Mouse (Mus musculus): Measurements from ENCODE around the gene Rap1gds1.

Gene Rap1gds1

DNA sequence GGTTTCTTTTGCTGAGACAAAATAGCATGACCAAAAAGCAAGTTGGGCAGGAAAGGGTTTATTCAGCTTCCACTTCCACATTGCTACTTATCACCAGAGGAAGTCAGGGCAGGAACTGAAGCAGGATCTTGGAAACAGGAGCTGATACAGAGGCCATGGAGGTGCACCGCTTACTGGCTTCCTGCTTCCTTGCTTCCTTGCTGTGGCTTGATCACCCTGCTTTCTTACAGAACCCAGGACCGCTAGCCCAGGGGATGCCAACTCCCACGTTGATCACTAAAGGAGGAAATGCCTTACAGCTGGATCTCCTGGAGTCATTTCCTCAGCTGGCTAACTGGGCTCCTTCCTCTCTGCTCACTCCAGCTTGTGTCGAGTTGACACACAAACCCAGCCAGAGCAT lies 197.3 kb downstream of the Rap1gds1 start:
- no peak for DNase-seq (ENCODE audit: low spot score)

DNA sequence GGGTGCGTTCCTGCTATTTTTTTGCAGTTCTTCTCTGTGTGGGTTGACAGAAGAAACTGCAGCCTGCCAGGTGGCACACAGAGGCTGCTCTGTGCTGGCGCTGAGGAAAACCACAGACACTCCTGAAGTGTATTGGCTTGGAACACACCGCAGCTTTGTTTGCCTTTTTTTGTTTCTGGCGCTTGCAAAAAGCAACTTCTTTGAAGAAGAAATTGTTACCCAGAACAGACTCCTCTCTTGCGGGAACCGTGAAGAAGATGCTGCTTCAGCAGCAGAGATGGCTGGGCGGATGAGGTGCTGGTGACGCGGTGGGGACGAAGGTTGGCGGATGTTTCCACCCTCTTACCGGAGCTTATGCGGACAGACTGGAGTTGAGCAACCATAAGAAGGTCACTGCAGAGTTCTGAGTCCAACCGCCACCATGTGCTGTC lies 198.1 kb downstream of the Rap1gds1 start:
- DNase-seq (ENCODE audit: low spot score): no peak

DNA sequence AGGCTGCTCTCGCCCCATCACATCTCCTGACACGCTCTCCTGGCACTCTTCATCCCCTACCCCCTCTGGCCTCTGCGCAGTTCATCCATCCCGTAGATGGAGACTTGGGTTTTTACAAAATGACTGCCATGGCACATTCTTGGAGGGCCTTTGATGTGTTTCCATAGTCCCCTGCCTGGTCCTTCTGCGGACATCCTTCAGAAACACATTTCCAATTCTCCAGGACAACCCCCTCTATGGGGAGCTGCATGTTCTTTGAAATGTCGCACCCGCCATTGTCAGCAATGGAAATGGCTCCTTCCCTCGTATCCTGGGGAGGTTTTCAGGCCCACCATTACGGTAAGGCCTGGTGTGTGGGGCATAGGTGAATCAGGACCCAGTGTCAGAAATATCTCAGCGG lies 198.6 kb downstream of the Rap1gds1 start:
- DNase-seq (ENCODE audit: low spot score): no peak

DNA sequence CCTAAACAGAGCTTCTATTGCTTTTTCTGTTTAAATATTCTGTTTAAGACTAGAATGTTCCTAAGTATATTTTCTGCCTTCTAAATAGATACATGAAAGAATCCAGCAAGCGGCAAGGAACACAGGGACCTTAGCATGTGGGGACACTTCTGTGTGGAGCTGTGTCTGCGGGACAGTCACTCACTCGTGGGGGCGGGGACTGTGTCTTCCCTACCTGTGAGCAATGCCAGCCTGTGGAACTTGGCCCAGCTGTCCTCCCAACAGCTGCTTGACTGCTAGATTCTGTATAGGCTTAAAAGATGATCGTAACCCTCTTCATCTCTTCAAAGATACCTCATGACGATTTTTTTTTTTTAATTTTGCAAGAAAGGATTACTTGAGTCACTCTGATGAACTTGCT lies 199.1 kb downstream of the Rap1gds1 start:
- DNase-seq (ENCODE audit: low spot score): no peak
